Mouse (Mus musculus) limb, embryonic 15.5 days (tissue): Measurements from ENCODE around the gene Mknk2. TPM values are rescaled to one million over a fixed set of nuclear protein-coding genes. Genes with fewer than 3 reads are reported as not detected.

ENCODE experiments used
- ATAC-seq: fragments of 200-750 bp; cut with Nextera tagmentation; 2 replicates; pipeline ENCODE4 v1.8.0; 2017; ENCODE audit warnings: low read depth, moderate TSS enrichment; ENCODE audit not compliant: insufficient number of reproducible peaks, low FRiP score, low TSS enrichment
- H3K27ac ChIP-seq: fragments of 300-500 bp; sonication (generic); 2 replicates; pipeline ENCODE4 v1.5.1; 2015; ENCODE audit warnings: moderate library complexity, mild to moderate bottlenecking, inconsistent platforms
- H3K27me3 ChIP-seq: fragments of 300-500 bp; sonication (generic); 2 replicates; pipeline ENCODE4 v1.6.1; 2015; ENCODE audit warnings: inconsistent platforms
- H3K36me3 ChIP-seq: fragments of 300-500 bp; sonication (generic); 2 replicates; pipeline ENCODE4 v1.6.1; 2015; ENCODE audit warnings: inconsistent platforms
- H3K4me1 ChIP-seq: fragments of 300-500 bp; sonication (generic); 2 replicates; pipeline ENCODE4 v1.6.1; 2015; ENCODE audit warnings: inconsistent platforms
- H3K4me2 ChIP-seq: fragments of 300-500 bp; sonication (generic); 2 replicates; pipeline ENCODE4 v1.6.1; 2015; ENCODE audit warnings: mild to moderate bottlenecking, inconsistent platforms
- H3K4me3 ChIP-seq: fragments of 300-500 bp; sonication (generic); 2 replicates; pipeline ENCODE4 v1.5.1; 2015; ENCODE audit warnings: mild to moderate bottlenecking, inconsistent platforms
- H3K9ac ChIP-seq: fragments of 300-500 bp; sonication (generic); 2 replicates; pipeline ENCODE4 v1.6.1; 2015; ENCODE audit warnings: inconsistent platforms
- H3K9me3 ChIP-seq: fragments of 300-500 bp; sonication (generic); 2 replicates; pipeline ENCODE4 v1.6.1; 2016; ENCODE audit warnings: inconsistent platforms
- WGBS: fragments of 180-500 bp; shearing (Covaris S2); methylation state at CpG from one replicate; pipeline ENCODE4 v1.1.7; 2015; 5-methylcytosine and 5-hydroxymethylcytosine counted together
- polyA plus RNA-seq: library from polyadenylated mRNA; unstranded; fragments of >200 nt; fragmentation: Nextera tagmentation; extraction: Ambion mirVana; gene quantifications from 2 replicates; pipeline ENCODE4 v1.2.1, GENCODE M21; 2015

The Mknk2 gene
- polyA plus RNA-seq, 1 experiment from 2014 or later: 97.5 TPM

DNA sequence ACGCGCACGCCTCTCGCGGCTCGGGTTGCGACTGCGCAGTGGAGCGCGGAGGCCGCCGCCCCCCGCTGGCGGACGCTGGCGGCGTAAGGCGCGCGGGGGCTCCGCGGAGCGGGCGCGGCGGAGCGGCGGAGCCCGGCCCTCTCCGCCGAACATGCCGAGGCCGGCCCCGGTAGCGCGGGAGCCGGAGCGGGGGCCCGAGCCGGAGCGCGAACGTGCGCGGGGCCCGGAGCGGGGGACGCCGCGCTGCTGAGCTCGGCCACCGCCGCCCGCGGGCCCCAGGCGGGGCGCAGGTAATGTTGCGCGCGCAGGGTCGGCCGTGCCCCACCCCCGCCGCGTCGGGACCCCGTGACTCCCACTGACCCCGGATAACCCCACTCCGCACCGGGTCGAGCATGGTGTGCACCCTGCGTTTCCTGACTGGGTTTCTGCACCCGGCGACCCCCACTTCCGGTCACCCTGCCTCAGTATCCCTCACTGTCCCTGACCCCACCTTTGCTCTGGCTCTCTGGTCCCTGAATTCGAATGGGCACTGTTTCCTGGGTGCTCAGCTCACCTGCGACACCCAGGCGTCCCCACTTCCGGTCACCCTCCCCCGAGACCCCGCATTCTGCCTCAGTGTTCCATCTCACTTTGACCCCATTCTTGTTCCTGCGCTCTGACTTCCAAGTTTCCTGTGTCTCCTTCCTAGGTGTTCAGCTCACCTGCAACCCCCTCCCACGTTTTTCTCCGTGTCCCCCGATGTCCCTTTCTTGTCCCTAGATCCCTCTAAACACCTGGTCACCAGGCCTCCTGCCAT is 55.1 kb downstream of the Mknk2 start, which contains the start of gene Csnk1g2:
Gene Csnk1g2 (plus strand): TSS at position 178 of the 796 bp plus-strand sequence.
- Histone ChIP-seq H3K4me3 (peak within 1 kb of the TSS; percentile 94), H3K36me3 (no peaks in the 10 kb centered on the region), H3K9me3 (no peaks in the 10 kb centered on the region), H3K27ac (peak within 1 kb of the TSS; percentile 96), H3K9ac (peak within 1 kb of the TSS; percentile 89), H3K27me3 (no peaks in the 10 kb centered on the region), H3K4me1 (peaks cover 41% of the 10 kb centered on the region), H3K4me2 (peak within 1 kb of the TSS; percentile 91)
- no peak for ATAC-seq
- WGBS: under 1% methylated on average over 66 of the region's 85 CpGs

DNA sequence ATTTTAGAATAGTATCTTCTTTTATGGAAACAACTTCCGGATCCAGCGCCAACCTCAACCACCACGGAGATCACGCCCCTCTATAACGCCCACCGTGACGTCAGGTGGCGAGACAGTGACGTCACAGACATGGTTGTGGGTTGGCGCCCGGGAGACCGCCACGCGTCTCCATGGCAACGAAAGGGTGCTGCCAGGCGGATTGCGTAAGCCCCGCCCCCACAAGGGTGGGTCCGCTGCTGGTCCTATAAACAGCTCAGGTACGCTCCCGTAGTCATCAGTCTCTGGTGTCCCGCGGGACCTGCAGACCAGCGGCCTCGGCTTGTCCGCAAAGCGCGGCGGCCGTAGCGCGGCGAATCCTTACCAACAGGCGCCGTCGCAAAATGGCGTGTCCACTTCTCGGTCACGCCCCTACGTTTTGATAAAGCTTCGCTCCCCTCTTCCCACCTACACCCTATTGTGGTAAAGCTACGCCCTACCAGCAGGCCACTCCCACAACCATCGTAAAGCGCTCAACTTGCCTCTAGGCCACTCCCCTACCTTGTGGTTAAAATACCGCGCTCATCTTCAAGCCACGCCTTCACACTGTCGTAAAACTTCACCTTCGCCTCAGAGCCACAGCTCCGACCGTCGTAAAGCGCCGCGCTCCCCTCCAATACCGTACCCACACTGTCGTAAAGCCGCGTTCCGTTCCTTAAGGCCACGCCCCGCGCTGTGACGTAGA is 55.8 kb downstream of the Mknk2 start:
- Histone ChIP-seq H3K4me2 (peak overlapping the region; percentile 56), H3K27ac (peak overlapping the region; percentile 96), H3K27me3 (no peaks in the 10 kb centered on the region), H3K36me3 (no peaks in the 10 kb centered on the region), H3K4me1 (peaks cover 33% of the 10 kb centered on the region), H3K4me3 (peak overlapping the region; percentile 94), H3K9ac (no peak overlapping the region; the same call in 1 of the 2 replicates), H3K9me3 (no peaks in the 10 kb centered on the region)
- peak; percentile 96 for ATAC-seq
- under 1% methylated on average over 64 of the region's 64 CpGs for WGBS

DNA sequence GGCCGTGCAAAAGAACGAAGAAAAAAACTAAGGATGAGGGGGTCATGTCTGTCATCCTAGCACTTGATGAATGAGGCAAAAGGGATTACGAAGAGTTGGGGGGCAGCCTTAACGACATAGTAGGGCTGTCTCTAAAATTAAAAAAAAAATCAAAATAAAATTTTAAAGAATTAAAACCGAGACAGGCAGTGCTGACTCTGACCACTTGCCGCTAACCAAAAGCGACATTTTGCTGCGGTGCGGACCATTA is 56.3 kb downstream of the Mknk2 start:
- Histone ChIP-seq H3K27me3 (no peaks in the 10 kb centered on the region), H3K4me3 (peak overlapping the region; percentile 94), H3K36me3 (no peaks in the 10 kb centered on the region), H3K9me3 (no peaks in the 10 kb centered on the region), H3K4me2 (peak overlapping the region; percentile 56), H3K27ac (peak overlapping the region; percentile 96), H3K4me1 (peaks cover 33% of the 10 kb centered on the region), H3K9ac (peak overlapping the region; percentile 26; the same call in 1 of the 2 replicates)
- ATAC-seq: no peak
- 2% methylated on average over 9 of the region's 9 CpGs for WGBS

DNA sequence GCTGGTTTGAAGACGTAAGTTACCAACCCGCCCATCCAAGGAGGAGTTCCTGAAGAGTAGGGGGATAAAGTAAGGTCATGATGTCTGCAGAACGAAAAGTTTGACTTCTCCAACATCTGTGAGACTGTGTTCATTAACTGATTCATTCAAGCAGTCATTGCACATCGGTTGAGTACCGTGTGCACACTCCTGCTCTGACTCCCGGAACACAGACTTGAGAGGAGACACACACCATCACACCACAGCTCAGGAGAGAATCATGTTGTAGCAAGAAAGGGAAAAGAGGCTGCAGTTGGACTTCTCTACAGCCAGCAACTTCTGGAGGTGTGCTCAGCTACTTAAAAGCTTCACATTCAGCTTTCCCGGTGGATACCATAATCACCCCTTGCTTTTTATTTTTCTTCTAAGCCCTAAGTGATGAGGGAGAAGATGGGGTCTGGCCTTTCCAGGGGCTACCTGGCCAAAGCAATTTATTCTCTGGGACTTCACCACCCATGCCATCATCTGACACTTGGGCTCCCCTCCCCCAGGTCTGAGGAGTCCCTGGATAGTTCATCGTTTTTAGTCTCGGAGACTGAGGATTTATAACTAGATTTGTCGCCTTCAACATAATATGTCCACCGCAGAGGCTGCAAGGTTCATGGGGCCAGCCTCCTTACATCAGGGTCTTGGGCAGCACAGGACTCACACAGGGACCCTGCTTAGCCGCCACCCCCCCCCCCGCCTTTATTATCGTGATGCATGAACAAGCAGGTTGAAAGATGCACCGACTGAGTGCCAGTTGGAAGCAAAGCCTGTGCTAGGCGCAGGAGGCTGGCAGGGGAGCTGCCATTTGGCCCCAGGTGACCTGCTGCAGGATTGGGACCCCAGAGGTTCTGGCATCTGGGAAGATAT is 56.9 kb downstream of the Mknk2 start:
- peak overlapping the region; percentile 56 for H3K4me2 ChIP-seq
- H3K9ac ChIP-seq: peak overlapping the region; percentile 26; the same call in 1 of the 2 replicates
- no peak for ATAC-seq
- H3K4me1 ChIP-seq: peaks cover 33% of the 10 kb centered on the region
- WGBS: 53% methylated on average over 16 of the region's 16 CpGs
- H3K9me3 ChIP-seq: no peaks in the 10 kb centered on the region
- H3K4me3 ChIP-seq: peak overlapping the region; percentile 94
- H3K27me3 ChIP-seq: no peaks in the 10 kb centered on the region
- H3K27ac ChIP-seq: peak overlapping the region; percentile 96
- H3K36me3 ChIP-seq: 0 out of 2 replicates have a peak, but pooled peaks cover 2% of the 10 kb centered on the region

DNA sequence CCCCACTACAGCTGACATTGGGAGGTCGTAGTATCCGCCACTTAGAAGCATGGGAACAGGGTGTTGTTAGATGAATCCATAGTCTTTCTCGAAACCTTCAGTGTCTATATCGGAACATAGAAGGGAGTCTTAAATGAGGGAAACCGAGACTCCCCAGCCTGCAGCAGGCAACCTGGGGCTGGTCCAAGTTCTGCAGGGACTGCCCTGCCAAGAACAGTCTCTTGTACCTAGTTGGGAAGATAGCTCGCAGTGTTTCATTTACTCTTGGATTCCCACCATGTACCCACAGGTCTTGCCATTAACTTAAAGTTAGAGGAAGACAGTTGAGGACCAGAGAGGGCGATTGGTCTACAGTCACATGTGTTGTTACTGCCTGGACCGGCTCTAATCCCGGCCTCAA is 57.5 kb downstream of the Mknk2 start:
- 87% methylated on average over 9 of the region's 9 CpGs for WGBS
- no peak for ATAC-seq
- no peak overlapping the region for H3K9ac ChIP-seq
- peaks cover 31% of the 10 kb centered on the region for H3K4me1 ChIP-seq
- H3K27ac ChIP-seq: no peak overlapping the region
- peaks cover 9% of the 10 kb centered on the region for H3K36me3 ChIP-seq
- no peaks in the 10 kb centered on the region for H3K9me3 ChIP-seq
- H3K4me3 ChIP-seq: no peak overlapping the region
- H3K4me2 ChIP-seq: no peak overlapping the region
- no peaks in the 10 kb centered on the region for H3K27me3 ChIP-seq

DNA sequence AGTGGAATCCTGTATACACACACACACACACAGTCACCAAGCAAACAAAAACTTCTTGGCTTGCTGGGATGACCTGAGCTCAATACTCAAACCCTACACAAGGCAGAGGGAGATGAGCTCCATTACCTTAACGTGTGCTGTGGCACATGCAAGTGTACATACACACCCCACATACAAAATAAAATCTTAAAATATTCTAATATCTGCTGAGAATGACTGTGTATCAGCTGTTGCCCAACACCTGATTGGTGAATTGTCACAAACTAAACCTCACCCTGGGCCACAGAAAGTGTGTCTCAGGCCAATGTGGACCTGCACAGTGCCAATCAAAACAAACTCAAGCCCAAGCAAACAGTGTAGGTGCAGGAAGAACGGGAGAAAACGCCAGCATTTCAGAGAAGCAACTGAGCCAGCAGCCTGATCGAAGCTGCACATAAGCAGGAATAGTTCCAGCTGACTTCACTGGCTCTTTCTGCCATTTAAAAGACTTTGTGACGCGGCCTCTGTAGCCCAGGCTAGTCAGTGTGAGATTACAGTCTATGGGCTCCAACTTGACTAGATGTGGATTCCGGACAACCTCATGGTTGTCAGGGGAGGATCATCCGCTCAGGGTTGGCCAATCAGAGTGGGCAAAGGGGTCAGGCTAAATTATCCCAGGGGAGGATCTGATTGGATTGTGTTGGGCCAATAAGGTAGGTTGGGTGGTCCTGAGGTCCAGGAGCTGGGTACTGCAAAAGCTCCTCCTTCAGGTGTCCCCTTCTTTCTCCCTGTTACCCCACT is 58.3 kb downstream of the Mknk2 start:
- H3K27ac ChIP-seq: no peak overlapping the region
- ATAC-seq: no peak
- H3K27me3 ChIP-seq: no peaks in the 10 kb centered on the region
- 34% methylated on average over 8 of the region's 8 CpGs for WGBS
- H3K4me1 ChIP-seq: peaks cover 24% of the 10 kb centered on the region
- no peaks in the 10 kb centered on the region for H3K9me3 ChIP-seq
- no peak overlapping the region for H3K4me2 ChIP-seq
- no peak overlapping the region for H3K9ac ChIP-seq
- peaks cover 16% of the 10 kb centered on the region for H3K36me3 ChIP-seq
- no peak overlapping the region for H3K4me3 ChIP-seq

DNA sequence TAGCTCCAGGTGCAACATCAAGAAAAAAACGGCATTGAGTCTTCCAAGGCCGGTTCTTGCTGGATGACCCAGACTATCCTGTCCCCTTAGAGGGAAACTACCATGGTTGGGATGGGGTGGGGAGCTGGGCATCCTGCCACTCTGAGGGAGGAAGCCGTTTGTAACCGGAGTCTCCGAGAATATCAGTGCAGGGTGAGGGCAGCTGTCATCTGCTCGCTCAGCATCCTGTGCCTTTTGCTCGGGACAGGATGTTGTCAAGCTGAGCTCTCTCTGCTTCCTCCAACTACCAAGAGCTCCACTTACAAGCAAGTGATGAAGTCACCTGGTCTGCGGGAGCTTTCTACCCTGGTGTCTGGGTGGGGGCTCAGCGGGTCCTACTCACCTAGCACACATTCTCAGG is 59.7 kb downstream of the Mknk2 start:
- Histone ChIP-seq H3K36me3 (peaks cover 30% of the 10 kb centered on the region), H3K4me1 (peaks cover 9% of the 10 kb centered on the region), H3K9me3 (no peaks in the 10 kb centered on the region), H3K27ac (peak overlapping the region; percentile 2; the same call in 1 of the 2 replicates), H3K9ac (no peak overlapping the region), H3K27me3 (no peaks in the 10 kb centered on the region), H3K4me3 (no peak overlapping the region), H3K4me2 (no peak overlapping the region)
- WGBS: 70% methylated on average over 9 of the region's 9 CpGs
- ATAC-seq: no peak

Other genes with a start within 250 kb of the Mknk2 start
- 94.8 and 110 TPM in 2 replicates for gene Tcf3, start 244.5 kb downstream of the Mknk2 start, polyA plus RNA-seq
- not detected in 2 replicates for gene Onecut3, start 183.3 kb downstream of the Mknk2 start, polyA plus RNA-seq
- 0.08 and 0.15 TPM in 2 replicates for gene Atp8b3, start 139.0 kb downstream of the Mknk2 start, polyA plus RNA-seq
- gene Rexo1, start 116.6 kb downstream of the Mknk2 start, polyA plus RNA-seq: 21.9 and 22.5 TPM in 2 replicates
- 7.9 and 9.9 TPM in 2 replicates for gene Klf16, start 100.8 kb downstream of the Mknk2 start, polyA plus RNA-seq
- 97.0 and 104 TPM in 2 replicates for gene Abhd17a, start 87.8 kb downstream of the Mknk2 start, polyA plus RNA-seq
- gene Scamp4, start 75.2 kb downstream of the Mknk2 start, polyA plus RNA-seq: 100 and 102 TPM in 2 replicates
- gene Adat3, start 75.2 kb downstream of the Mknk2 start, polyA plus RNA-seq: 6.4 and 8.0 TPM in 2 replicates
- 4.9 and 5.8 TPM in 2 replicates for gene Gm49322, start 72.1 kb downstream of the Mknk2 start, polyA plus RNA-seq
- 126 and 148 TPM in 2 replicates for gene Csnk1g2, start 55.3 kb downstream of the Mknk2 start, polyA plus RNA-seq
- 54.7 and 68.2 TPM in 2 replicates for gene Btbd2, start 21.0 kb downstream of the Mknk2 start, polyA plus RNA-seq
- gene Mob3a, start 23.9 kb upstream of the Mknk2 start, polyA plus RNA-seq: 55.8 and 57.7 TPM in 2 replicates
- 25.9 and 31.0 TPM in 2 replicates for gene Izumo4, start 24.1 kb upstream of the Mknk2 start, polyA plus RNA-seq
- 72.3 and 75.0 TPM in 2 replicates for gene Ap3d1, start 64.2 kb upstream of the Mknk2 start, polyA plus RNA-seq
- gene Dot1l, start 77.1 kb upstream of the Mknk2 start, polyA plus RNA-seq: 14.2 and 15.3 TPM in 2 replicates
- 59.0 and 71.7 TPM in 2 replicates for gene Sf3a2, start 120.1 kb upstream of the Mknk2 start, polyA plus RNA-seq
- gene Plekhj1, start 120.5 kb upstream of the Mknk2 start, polyA plus RNA-seq: 119 and 124 TPM in 2 replicates
- not detected in 2 replicates for gene Amh, start 127.1 kb upstream of the Mknk2 start, polyA plus RNA-seq
- 7.5 and 26.8 TPM in 2 replicates for gene Jsrp1, start 135.4 kb upstream of the Mknk2 start, polyA plus RNA-seq
- gene Oaz1, start 148.5 kb upstream of the Mknk2 start, polyA plus RNA-seq: 1,708 and 1,872 TPM in 2 replicates
- 0.86 and 0.92 TPM in 2 replicates for gene Lingo3, start 165.9 kb upstream of the Mknk2 start, polyA plus RNA-seq
- 231 and 258 TPM in 2 replicates for gene Lsm7, start 177.1 kb upstream of the Mknk2 start, polyA plus RNA-seq
- gene Sppl2b, start 177.2 kb upstream of the Mknk2 start, polyA plus RNA-seq: 44.5 and 47.4 TPM in 2 replicates
- gene Tmprss9, start 193.7 kb upstream of the Mknk2 start, polyA plus RNA-seq: 0.05 TPM in 1 of 2 replicates, not detected in the other
- gene Timm13, start 222.9 kb upstream of the Mknk2 start, polyA plus RNA-seq: 312 and 329 TPM in 2 replicates
- 51.6 and 58.2 TPM in 2 replicates for gene Lmnb2, start 240.1 kb upstream of the Mknk2 start, polyA plus RNA-seq